ENCODE assay signal across 26 mouse cellular contexts in genomic region chr1:193980571-193980970, GRCm38 (mm10).
A peak's percentile ranks its signal among the peaks of the same experiment; 100 is the strongest.
DNase-seq lines count a peak whose midpoint lies in the region; ATAC-seq lines count a peak whose summit lies in the region.
"Had no signal": no experiment of that assay in that cellular context is flagged by ENCODE, and none has a peak within 500 bp of the region (broad histone marks: within the 10 kb centered on the region; RNA-seq: fewer than 3 reads in every experiment).

No protein-coding gene starts in this region.

- H3K4me1 ChIP-seq in neural tube, embryonic 13.5 days (replicated peaks): peaks cover 8% of the 10 kb centered on the region
- H3K4me1 ChIP-seq in neural tube, embryonic 15.5 days: no peaks in the 10 kb centered on the region
- H3K4me1 ChIP-seq: embryonic facial prominence, embryonic 12.5 days; embryonic facial prominence, embryonic 15.5 days; heart, embryonic 10.5 days; heart, embryonic 13.5 days; intestine, embryonic 15.5 days had no signal

- no peaks in the 10 kb centered on the region for H3K9me3 ChIP-seq in neural tube, embryonic 13.5 days
- H3K9me3 ChIP-seq in neural tube, embryonic 15.5 days (replicated peaks): no peaks in the 10 kb centered on the region
- H3K9me3 ChIP-seq: embryonic facial prominence, embryonic 12.5 days; embryonic facial prominence, embryonic 15.5 days; heart, embryonic 10.5 days; heart, embryonic 13.5 days; hindbrain, embryonic 13.5 days; intestine, embryonic 15.5 days had no signal

- H3K4me3 ChIP-seq in neural tube, embryonic 13.5 days: no peak overlapping the region
- H3K4me3 ChIP-seq in neural tube, embryonic 15.5 days (replicated peaks): no peak overlapping the region
- H3K4me3 ChIP-seq: embryonic facial prominence, embryonic 12.5 days; embryonic facial prominence, embryonic 15.5 days; heart, adult 2 months; heart, embryonic 10.5 days; heart, embryonic 13.5 days; hindbrain, embryonic 13.5 days; intestine, embryonic 15.5 days had no signal

- H3K27me3 ChIP-seq in neural tube, embryonic 13.5 days: no peaks in the 10 kb centered on the region
- H3K27me3 ChIP-seq in neural tube, embryonic 15.5 days (replicated peaks): no peaks in the 10 kb centered on the region
- H3K27me3 ChIP-seq: embryonic facial prominence, embryonic 12.5 days; embryonic facial prominence, embryonic 15.5 days; heart, embryonic 13.5 days; hindbrain, embryonic 13.5 days; intestine, embryonic 15.5 days had no signal

- 64% methylated on average over 4 of the region's 4 CpGs for WGBS in neural tube, embryonic 13.5 days
- 71% methylated on average over 4 of the region's 4 CpGs for WGBS in neural tube, embryonic 15.5 days

- no peak overlapping the region for H3K4me2 ChIP-seq in neural tube, embryonic 13.5 days
- no peak overlapping the region for H3K4me2 ChIP-seq in neural tube, embryonic 15.5 days
- H3K4me2 ChIP-seq: embryonic facial prominence, embryonic 12.5 days; embryonic facial prominence, embryonic 15.5 days; heart, embryonic 13.5 days; hindbrain, embryonic 13.5 days; intestine, embryonic 15.5 days had no signal

- no peak for ATAC-seq in neural tube, embryonic 13.5 days (ENCODE audit: low read depth)
- no peak for ATAC-seq in neural tube, embryonic 15.5 days (ENCODE audit: low FRiP score)
- ATAC-seq: forebrain, embryonic 14.5 days; hindbrain, embryonic 16.5 days; intestine, embryonic 15.5 days; Patski had no signal

- no peak overlapping the region for H3K9ac ChIP-seq in neural tube, embryonic 13.5 days
- no peak overlapping the region for H3K9ac ChIP-seq in neural tube, embryonic 15.5 days (replicated peaks)
- H3K9ac ChIP-seq: embryonic facial prominence, embryonic 12.5 days; embryonic facial prominence, embryonic 15.5 days; heart, embryonic 13.5 days; hindbrain, embryonic 13.5 days; intestine, embryonic 15.5 days had no signal

- H3K36me3 ChIP-seq in neural tube, embryonic 13.5 days: no peaks in the 10 kb centered on the region
- no peaks in the 10 kb centered on the region for H3K36me3 ChIP-seq in neural tube, embryonic 15.5 days
- H3K36me3 ChIP-seq: embryonic facial prominence, embryonic 12.5 days; embryonic facial prominence, embryonic 15.5 days; heart, embryonic 10.5 days; heart, embryonic 13.5 days; hindbrain, embryonic 13.5 days; intestine, embryonic 15.5 days had no signal

- DNase-seq in adrenal gland, adult 2 months: peak; percentile 73
- peak; percentile 44 for DNase-seq in adrenal gland, postnatal 14 days
- no peak for DNase-seq in lung, postnatal 4 days
- DNase-seq in lung, postnatal 25 days (ENCODE audit: low spot score): no peak
- DNase-seq in thymus, adult 18-20 months: no peak
- DNase-seq: cerebellum, adult 11 months; cerebellum, adult 2 months; cerebellum, adult 9-11 months; cerebellum, postnatal 25 days; gastrocnemius, postnatal 10 days; gastrocnemius, postnatal 36 days; heart, adult 2 months; heart, postnatal 14 days; heart, postnatal 4 days; kidney, adult 18-20 months had no signal

- H3K27ac ChIP-seq in neural tube, embryonic 13.5 days (replicated peaks): peak overlapping the region; percentile 20; the same call in 1 of the 2 replicates
- no peak overlapping the region for H3K27ac ChIP-seq in neural tube, embryonic 15.5 days (replicated peaks)
- H3K27ac ChIP-seq: embryonic facial prominence, embryonic 12.5 days; embryonic facial prominence, embryonic 15.5 days; heart, adult 2 months; heart, embryonic 10.5 days; heart, embryonic 13.5 days; hindbrain, embryonic 13.5 days; intestine, embryonic 15.5 days had no signal

Comparison
In these comparisons a context has a peak if more than half of its experiments do, and no peak if none do; other contexts are left out.
1. DNase-seq: peak in adrenal gland, adult 2 months (single experiment) and adrenal gland, postnatal 14 days (single experiment); none in lung, postnatal 4 days (0 of 2), lung, postnatal 25 days (single experiment) and thymus, adult 18-20 months (0 of 2).